Mouse (Mus musculus) thymus, adult 2 months (tissue): ENCODE measurements around the gene Phip. TPM values are rescaled to one million over a fixed set of nuclear protein-coding genes. Genes with fewer than 3 reads are reported as not detected.

Experiments used
- DNase-seq: peaks from one replicate; pipeline ENCODE4 v3.0.0; 2021
- H3K27ac ChIP-seq: fragments of 200-500 bp; 2 replicates; pipeline ENCODE4 v1.5.1; 2012; ENCODE audit warnings: low read length, control low read depth; ENCODE audit not compliant: control insufficient read depth, insufficient read depth
- H3K27me3 ChIP-seq: fragments of 200-500 bp; 2 replicates; pipeline ENCODE4 v1.6.1; 2012; ENCODE audit warnings: mild to moderate bottlenecking, low read length, moderate library complexity, mixed read lengths; ENCODE audit not compliant: control insufficient read depth, insufficient read depth
- H3K36me3 ChIP-seq: fragments of 200-500 bp; 2 replicates; pipeline ENCODE4 v1.6.1; 2012; ENCODE audit warnings: mild to moderate bottlenecking, low read length, moderate library complexity; ENCODE audit not compliant: control insufficient read depth, insufficient read depth
- H3K4me1 ChIP-seq: fragments of 200-500 bp; replicated peaks from 2 replicates; pipeline ENCODE4 v1.6.1; 2012; ENCODE audit warnings: low read length; ENCODE audit not compliant: control insufficient read depth, insufficient read depth
- H3K4me3 ChIP-seq: fragments of 200-500 bp; 2 replicates; pipeline ENCODE4 v1.5.1; 2012; ENCODE audit warnings: mild to moderate bottlenecking, low read length, control low read depth, moderate library complexity; ENCODE audit not compliant: control insufficient read depth, insufficient read depth
- CTCF ChIP-seq: fragments of 200-500 bp; IDR thresholded peaks from 2 replicates; pipeline ENCODE4 v1.5.1; 2012; ENCODE audit warnings: mild to moderate bottlenecking, control low read depth, low read length, moderate library complexity, borderline replicate concordance; ENCODE audit not compliant: control insufficient read depth, poor library complexity, insufficient read depth; ENCODE audit errors: extremely low read depth
- POLR2A ChIP-seq: fragments of 200-500 bp; IDR thresholded peaks from 2 replicates; pipeline ENCODE4 v1.6.1; 2012; ENCODE audit warnings: mild to moderate bottlenecking, low read length, control low read depth, moderate library complexity; ENCODE audit not compliant: control insufficient read depth, poor library complexity, insufficient read depth; ENCODE audit errors: extremely low read depth
- WGBS: fragments of 180-500 bp; shearing (Covaris S2); methylation state at CpG from one replicate; pipeline ENCODE4 v1.1.7; 2018; 5-methylcytosine and 5-hydroxymethylcytosine counted together
- polyA plus RNA-seq: library from polyadenylated mRNA; depleted of rRNA; stranded (reverse); fragments of >200 nt; gene quantifications from 2 replicates; pipeline ENCODE4 v1.2.3, GENCODE M21; 2012

Gene Phip
- polyA plus RNA-seq, 1 experiment = 9.1 TPM

GRCm38 (mm10) chr9:82884177-82884576, 91.1 kb downstream of the Phip start:
- Histone ChIP-seq H3K4me1 (no peaks in the 10 kb centered on the region), H3K27ac (no peak overlapping the region), H3K27me3 (no peaks in the 10 kb centered on the region), H3K36me3 (peaks cover 62% of the 10 kb centered on the region), H3K4me3 (no peak overlapping the region)
- TF ChIP-seq CTCF (no peak), POLR2A (no peak)
- peak; percentile 9 for DNase-seq

GRCm38 (mm10) chr9:82877078-82877477, 98.2 kb downstream of the Phip start:
- 98% methylated on average over 1 of the region's 1 CpGs for WGBS
- DNase-seq = no peak
- H3K36me3 ChIP-seq = peaks cover 67% of the 10 kb centered on the region

DNA sequence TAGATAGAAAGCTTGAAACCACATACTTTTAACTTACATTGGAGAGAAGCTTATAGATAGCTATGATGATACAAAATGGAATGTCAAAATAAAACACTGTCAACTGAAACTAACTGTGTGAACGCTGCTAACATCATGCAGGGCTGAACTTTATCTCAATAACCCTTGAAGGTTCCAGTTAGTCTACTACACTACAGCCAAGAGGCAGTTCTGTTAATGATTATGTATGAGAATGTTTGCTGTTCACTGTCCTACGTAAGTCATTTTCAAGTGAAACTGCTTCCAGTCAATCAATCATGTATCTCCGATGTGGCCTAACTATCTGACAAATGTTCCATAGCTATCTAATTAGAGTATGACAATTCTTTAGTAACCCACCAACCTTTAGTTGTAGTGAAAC, 107.6 kb downstream of the Phip start:
- TF ChIP-seq POLR2A (no peak), CTCF (no peak)
- 97% methylated on average over 3 of the region's 3 CpGs for WGBS
- DNase-seq = no peak
- Histone ChIP-seq H3K27me3 (no peaks in the 10 kb centered on the region), H3K4me3 (no peak overlapping the region), H3K36me3 (peaks cover 24% of the 10 kb centered on the region), H3K4me1 (no peaks in the 10 kb centered on the region), H3K27ac (no peak overlapping the region)

More at GRCm38 (mm10) chr9:82877078-82877477, 98.2 kb downstream of the Phip start:
- Histone ChIP-seq H3K4me3 (no peak overlapping the region), H3K27ac (no peak overlapping the region), H3K27me3 (no peaks in the 10 kb centered on the region), H3K4me1 (no peaks in the 10 kb centered on the region)
- TF ChIP-seq CTCF (no peak), POLR2A (no peak)

DNA sequence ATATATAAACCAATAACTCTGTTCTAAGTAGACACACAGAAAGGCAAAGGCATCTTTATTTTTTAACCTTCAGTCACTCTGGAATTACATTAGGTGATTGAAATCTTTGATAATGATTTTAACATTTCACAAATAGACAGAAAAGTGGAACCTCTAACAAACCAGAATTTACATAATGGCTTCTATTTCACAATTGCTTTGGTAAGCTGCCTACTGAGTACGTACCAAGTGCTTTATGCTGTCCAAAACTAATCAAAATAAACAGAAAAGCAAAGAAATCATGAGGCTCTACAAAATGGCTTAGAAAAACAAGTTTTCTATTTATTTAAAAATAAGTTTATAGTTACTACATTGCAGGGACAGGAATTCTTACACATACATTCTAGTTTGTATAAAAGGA, 109.2 kb downstream of the Phip start:
- no peak overlapping the region for H3K4me3 ChIP-seq
- H3K4me1 ChIP-seq = no peaks in the 10 kb centered on the region
- TF ChIP-seq POLR2A = no peak
- TF ChIP-seq CTCF = no peak
- 100% methylated on average over 1 of the region's 1 CpGs for WGBS
- peaks cover 15% of the 10 kb centered on the region for H3K36me3 ChIP-seq
- no peak overlapping the region for H3K27ac ChIP-seq
- DNase-seq = no peak
- H3K27me3 ChIP-seq = no peaks in the 10 kb centered on the region

GRCm38 (mm10) chr9:82861775-82862430, 113.4 kb downstream of the Phip start:
- no peak for TF ChIP-seq POLR2A
- no peak for TF ChIP-seq CTCF
- 88% methylated on average over 3 of the region's 3 CpGs for WGBS
- Histone ChIP-seq H3K27ac (no peak overlapping the region), H3K4me3 (no peak overlapping the region), H3K36me3 (no peaks in the 10 kb centered on the region), H3K27me3 (no peaks in the 10 kb centered on the region), H3K4me1 (no peaks in the 10 kb centered on the region)
- DNase-seq = no peak

- H3K27me3 ChIP-seq = no peaks in the 10 kb centered on the region
- H3K4me3 ChIP-seq = no peak overlapping the region
- no peaks in the 10 kb centered on the region for H3K4me1 ChIP-seq
- TF ChIP-seq POLR2A = no peak
- TF ChIP-seq CTCF = no peak
- no peaks in the 10 kb centered on the region for H3K36me3 ChIP-seq
- H3K27ac ChIP-seq = no peak overlapping the region
- no peak for DNase-seq
- 94% methylated on average over 4 of the region's 4 CpGs for WGBS
Observed at GRCm38 (mm10) chr9:82861316-82861715, 114.0 kb downstream of the Phip start.

- Histone ChIP-seq H3K27ac (no peak overlapping the region), H3K4me1 (no peaks in the 10 kb centered on the region), H3K27me3 (no peaks in the 10 kb centered on the region), H3K4me3 (no peak overlapping the region), H3K36me3 (no peaks in the 10 kb centered on the region)
- DNase-seq = no peak
- no peak for TF ChIP-seq CTCF
- no peak for TF ChIP-seq POLR2A
- WGBS = 97% methylated on average over 2 of the region's 2 CpGs
Observed at GRCm38 (mm10) chr9:82860805-82861204, 114.5 kb downstream of the Phip start.
